Mouse (Mus musculus) intestine, embryonic 14.5 days (tissue): ENCODE measurements at regions not wholly inside any gene's neighbourhood (a gene's known extent, or its start where the extent isn't known, plus 50 kb on each side); places are given as distances from the start of the nearest gene placed in this dataset.

ENCODE experiments used
- ATAC-seq: fragments of 200-750 bp; cut with Nextera tagmentation; replicated peaks from 2 replicates; pipeline ENCODE4 v1.8.0; 2017; ENCODE audit warnings: low read depth, moderate number of reproducible peaks, moderate TSS enrichment, moderate library complexity; ENCODE audit not compliant: low FRiP score, low TSS enrichment
- DNase-seq: peaks from one replicate; pipeline ENCODE4 v3.0.0-alpha.2; 2018; ENCODE audit warnings: low spot score
- H3K27ac ChIP-seq: fragments of 300-500 bp; sonication (generic); 2 replicates; pipeline ENCODE4 v1.5.1; 2014; ENCODE audit warnings: low read depth, mild to moderate bottlenecking, control low read depth
- H3K27me3 ChIP-seq: fragments of 300-500 bp; sonication (generic); replicated peaks from 2 replicates; pipeline ENCODE4 v1.6.1; 2014; ENCODE audit warnings: low read length, control low read depth; ENCODE audit not compliant: control insufficient read depth, insufficient read depth
- H3K36me3 ChIP-seq: fragments of 300-500 bp; sonication (generic); 2 replicates; pipeline ENCODE4 v1.6.1; 2014; ENCODE audit warnings: low read length, control low read depth; ENCODE audit not compliant: control insufficient read depth, insufficient read depth
- H3K4me1 ChIP-seq: fragments of 300-500 bp; sonication (generic); replicated peaks from 2 replicates; pipeline ENCODE4 v1.6.1; 2014; ENCODE audit warnings: low read length, control low read depth, mixed read lengths; ENCODE audit not compliant: control insufficient read depth, insufficient read depth
- H3K4me2 ChIP-seq: fragments of 300-500 bp; sonication (generic); 2 replicates; pipeline ENCODE4 v1.6.1; 2014; ENCODE audit warnings: low read length
- H3K4me3 ChIP-seq: fragments of 300-500 bp; sonication (generic); 2 replicates; pipeline ENCODE4 v1.5.1; 2014; ENCODE audit warnings: low read depth, low read length, control low read depth, mixed read lengths
- H3K9ac ChIP-seq: fragments of 300-500 bp; sonication (generic); 2 replicates; pipeline ENCODE4 v1.6.1; 2014; ENCODE audit warnings: mild to moderate bottlenecking, low read length
- H3K9me3 ChIP-seq: fragments of 300-500 bp; sonication (generic); 2 replicates; pipeline ENCODE4 v1.6.1; 2016; ENCODE audit warnings: low read length, control low read depth; ENCODE audit not compliant: control insufficient read depth
- WGBS: fragments of 180-500 bp; shearing (Covaris S2); extraction: QIAGEN DNeasy Blood & Tissue Kit; methylation state at CpG from one replicate; pipeline ENCODE4 v1.1.7; 2014; 5-methylcytosine and 5-hydroxymethylcytosine counted together

GRCm38 (mm10) chr2:174010038-174010437 is 66.1 kb upstream of the Stx16 start:
- DNase-seq = no peak
- Histone ChIP-seq H3K9ac (no peak overlapping the region), H3K27ac (no peak overlapping the region), H3K9me3 (no peaks in the 10 kb centered on the region), H3K36me3 (no peaks in the 10 kb centered on the region), H3K27me3 (no peaks in the 10 kb centered on the region), H3K4me1 (peaks cover 29% of the 10 kb centered on the region), H3K4me3 (no peak overlapping the region), H3K4me2 (no peak overlapping the region)
- ATAC-seq = no peak
- 77% methylated on average over 3 of the region's 3 CpGs for WGBS

- ATAC-seq (0 out of 2 replicates have a peak, but pooled peaks have one; percentile 33), DNase-seq (no peak)
- Histone ChIP-seq H3K27ac (no peak overlapping the region), H3K36me3 (no peaks in the 10 kb centered on the region), H3K4me3 (no peak overlapping the region), H3K4me1 (peaks cover 32% of the 10 kb centered on the region), H3K9ac (no peak overlapping the region), H3K9me3 (no peaks in the 10 kb centered on the region), H3K4me2 (no peak overlapping the region; the same call in 1 of the 2 replicates), H3K27me3 (no peaks in the 10 kb centered on the region)
- 34% methylated on average over 8 of the region's 8 CpGs for WGBS
These were observed 64.7 kb upstream of the Stx16 start for GRCm38 (mm10) chr2:174011399-174011798.

GRCm38 (mm10) chr2:174014361-174014760 is 61.7 kb upstream of the Stx16 start:
- Histone ChIP-seq H3K4me3 (no peak overlapping the region), H3K9me3 (no peaks in the 10 kb centered on the region), H3K4me2 (no peak overlapping the region), H3K27me3 (no peaks in the 10 kb centered on the region), H3K36me3 (no peaks in the 10 kb centered on the region), H3K4me1 (peaks cover 21% of the 10 kb centered on the region), H3K9ac (no peak overlapping the region), H3K27ac (no peak overlapping the region)
- 62% methylated on average over 2 of the region's 2 CpGs for WGBS
- peak; percentile 32 for DNase-seq
- no peak for ATAC-seq

- Histone ChIP-seq H3K4me2 (no peak overlapping the region), H3K4me3 (no peak overlapping the region), H3K36me3 (no peaks in the 10 kb centered on the region), H3K27ac (no peak overlapping the region), H3K27me3 (no peaks in the 10 kb centered on the region), H3K9ac (no peak overlapping the region), H3K9me3 (no peaks in the 10 kb centered on the region), H3K4me1 (peaks cover 14% of the 10 kb centered on the region)
- ATAC-seq = no peak
- 27% methylated on average over 14 of the region's 14 CpGs for WGBS
- peak; percentile 50 for DNase-seq
These were observed 60.8 kb upstream of the Stx16 start for GRCm38 (mm10) chr2:174015283-174015682.

- Histone ChIP-seq H3K9me3 (no peaks in the 10 kb centered on the region), H3K4me2 (no peak overlapping the region), H3K36me3 (no peaks in the 10 kb centered on the region), H3K27me3 (no peaks in the 10 kb centered on the region), H3K4me1 (peaks cover 10% of the 10 kb centered on the region), H3K27ac (no peak overlapping the region), H3K4me3 (no peak overlapping the region), H3K9ac (no peak overlapping the region)
- DNase-seq = peak; percentile 47
- 80% methylated on average over 5 of the region's 5 CpGs for WGBS
- ATAC-seq = no peak
These were observed 60.0 kb upstream of the Stx16 start for GRCm38 (mm10) chr2:174016068-174016467.

GRCm38 (mm10) chr2:174017042-174017441 is 59.1 kb upstream of the Stx16 start:
- no peak overlapping the region for H3K4me2 ChIP-seq
- DNase-seq (no peak), ATAC-seq (no peak)
- no peaks in the 10 kb centered on the region for H3K36me3 ChIP-seq
- H3K9ac ChIP-seq = no peak overlapping the region
- H3K4me3 ChIP-seq = no peak overlapping the region
- no peak overlapping the region for H3K27ac ChIP-seq
- WGBS = 78% methylated on average over 6 of the region's 6 CpGs
- peaks cover 10% of the 10 kb centered on the region; the same call in 1 of the 2 replicates for H3K4me1 ChIP-seq
- no peaks in the 10 kb centered on the region for H3K9me3 ChIP-seq
- H3K27me3 ChIP-seq = no peaks in the 10 kb centered on the region

- Histone ChIP-seq H3K4me1 (peaks cover 10% of the 10 kb centered on the region; the same call in 1 of the 2 replicates), H3K9ac (no peak overlapping the region), H3K4me3 (no peak overlapping the region), H3K36me3 (no peaks in the 10 kb centered on the region), H3K4me2 (no peak overlapping the region), H3K27me3 (no peaks in the 10 kb centered on the region), H3K9me3 (no peaks in the 10 kb centered on the region), H3K27ac (no peak overlapping the region)
- ATAC-seq (no peak), DNase-seq (peak; percentile 52)
- 75% methylated on average over 3 of the region's 3 CpGs for WGBS
These were observed 58.5 kb upstream of the Stx16 start for GRCm38 (mm10) chr2:174017596-174017995.

GRCm38 (mm10) chr2:174018002-174018401 is 58.1 kb upstream of the Stx16 start:
- ATAC-seq (no peak), DNase-seq (no peak)
- no peaks in the 10 kb centered on the region for H3K36me3 ChIP-seq
- WGBS = 50% methylated on average over 7 of the region's 7 CpGs
- no peaks in the 10 kb centered on the region for H3K27me3 ChIP-seq
- no peaks in the 10 kb centered on the region for H3K9me3 ChIP-seq
- no peak overlapping the region for H3K4me3 ChIP-seq
- no peak overlapping the region for H3K4me2 ChIP-seq
- no peak overlapping the region for H3K9ac ChIP-seq
- H3K27ac ChIP-seq = no peak overlapping the region
- peaks cover 10% of the 10 kb centered on the region; the same call in 1 of the 2 replicates for H3K4me1 ChIP-seq

GRCm38 (mm10) chr2:174018986-174019385 is 57.1 kb upstream of the Stx16 start:
- Histone ChIP-seq H3K4me3 (no peak overlapping the region), H3K27ac (no peak overlapping the region), H3K9ac (no peak overlapping the region), H3K27me3 (no peaks in the 10 kb centered on the region), H3K36me3 (no peaks in the 10 kb centered on the region), H3K4me1 (peaks cover 10% of the 10 kb centered on the region; the same call in 1 of the 2 replicates), H3K9me3 (no peaks in the 10 kb centered on the region), H3K4me2 (no peak overlapping the region)
- ATAC-seq = no peak
- DNase-seq = peak; percentile 48
- WGBS = 97% methylated on average over 4 of the region's 4 CpGs
